Mouse (Mus musculus): ENCODE data around the gene D130043K22Rik. TPM values are rescaled to one million over a fixed set of nuclear protein-coding genes. Genes with fewer than 3 reads are reported as not detected.
A peak's percentile ranks its signal among the peaks of the same experiment; 100 is the strongest.

The D130043K22Rik gene
- 11.3 and 13.0 TPM in 2 replicates for total RNA-seq (2014; rRNA removed)
- polyA plus RNA-seq (2015; fragmentation: Nextera tagmentation; extraction: Ambion mirVana), result 6.1 TPM in 2 replicates

DNA sequence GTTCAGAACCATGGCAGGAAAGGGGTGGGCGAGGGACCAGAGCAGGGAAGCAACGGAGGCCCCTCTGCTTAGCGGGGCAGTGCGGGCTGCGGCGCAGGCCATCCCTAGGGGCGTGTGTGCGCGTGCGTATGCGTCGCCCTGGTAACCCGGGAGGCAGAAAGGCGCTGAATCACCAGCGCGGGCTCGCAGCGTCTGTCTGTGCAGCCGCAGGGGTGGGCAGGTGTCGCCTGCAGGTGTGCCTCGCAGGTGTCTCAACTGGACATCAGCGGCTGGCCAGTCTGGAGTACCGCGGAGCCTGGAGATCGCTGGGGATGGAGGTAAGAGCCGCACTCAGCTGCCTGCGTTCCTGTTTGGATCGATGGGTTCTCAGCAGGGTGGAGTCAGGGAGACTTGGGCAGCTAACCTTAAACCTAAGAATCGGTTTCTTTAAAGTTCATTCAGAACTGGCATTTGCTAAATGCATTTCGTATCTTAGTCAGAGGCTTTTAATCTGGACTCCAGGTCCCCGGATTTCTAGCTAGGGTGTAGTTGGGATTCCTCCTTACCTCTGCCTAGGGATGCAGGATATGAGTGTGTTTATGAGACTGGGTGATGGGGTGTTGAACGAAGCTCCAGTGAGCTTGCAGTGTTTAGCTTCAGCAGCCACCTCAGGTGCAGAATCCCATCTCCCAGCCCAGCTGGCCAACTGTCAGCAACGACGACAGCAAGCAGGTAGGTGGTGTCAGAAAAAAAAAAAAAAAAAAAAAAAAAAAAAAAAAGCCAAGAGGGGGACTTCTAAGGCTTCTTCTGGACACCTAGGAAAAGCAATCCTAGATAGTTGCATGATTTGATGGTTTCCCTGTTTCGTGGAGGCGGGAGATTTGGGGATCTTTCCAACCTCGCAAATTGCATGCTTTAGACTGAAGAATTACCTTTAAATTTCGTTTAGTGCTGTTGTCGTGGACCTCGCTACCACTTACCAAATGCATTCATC is at the start of gene D130043K22Rik:
TSS of gene D130043K22Rik (plus strand) at position 153 of the 973 bp plus-strand sequence.
- peak within 1 kb of the TSS; percentile 71 for H3K4me2 ChIP-seq (ENCODE audit: low read depth, low read length)
- H3K9ac ChIP-seq (replicated peaks; ENCODE audit: low read length), result peak within 1 kb of the TSS; percentile 44
- WGBS, result 8% methylated on average over 40 of the region's 40 CpGs
- TF ChIP-seq CTCF (IDR thresholded peaks at IDR 0.05; ENCODE audit: low read depth), result no peak
- peak within 1 kb of the TSS; percentile 48 for H3K4me3 ChIP-seq (ENCODE audit: low read length)
- H3K36me3 ChIP-seq (ENCODE audit: insufficient read depth, low read length), result no peaks in the 10 kb centered on the region
- peak; percentile 74 for DNase-seq (ENCODE audit: low spot score)
- H3K27me3 ChIP-seq (ENCODE audit: insufficient read depth, low read length), result no peaks in the 10 kb centered on the region
- H3K9me3 ChIP-seq (ENCODE audit: low read length), result no peaks in the 10 kb centered on the region
- H3K27ac ChIP-seq, result peak within 1 kb of the TSS; percentile 32
- peak; percentile 91 for ATAC-seq
- no peaks in the 10 kb centered on the region for H3K4me1 ChIP-seq (ENCODE audit: insufficient read depth, low read length)

DNA sequence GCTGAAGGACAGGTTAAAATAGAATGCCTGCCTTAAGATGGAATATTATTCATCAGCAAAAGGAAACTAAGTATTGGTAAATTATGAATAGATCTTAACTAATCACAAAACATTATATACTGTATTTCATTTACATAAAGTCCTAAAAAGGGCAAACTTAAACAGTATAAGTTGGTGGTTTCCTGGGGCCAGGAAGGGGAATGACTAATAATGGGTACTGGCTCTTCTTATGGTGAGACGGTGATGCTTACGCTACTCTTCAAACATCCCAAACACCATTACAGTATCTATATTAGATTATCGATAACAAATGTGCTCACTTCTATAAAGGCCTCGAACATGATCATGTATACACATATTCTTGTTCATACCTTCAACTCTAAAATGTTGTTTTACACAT is 46.2 kb upstream of the D130043K22Rik start:
- Histone ChIP-seq H3K4me1 (ENCODE audit: insufficient read depth, low read length) (peaks cover 3% of the 10 kb centered on the region; the same call in 1 of the 2 replicates), H3K27me3 (ENCODE audit: insufficient read depth, low read length) (no peaks in the 10 kb centered on the region), H3K36me3 (ENCODE audit: insufficient read depth, low read length) (no peaks in the 10 kb centered on the region), H3K9ac (replicated peaks; ENCODE audit: low read length) (no peak overlapping the region), H3K9me3 (ENCODE audit: low read length) (no peaks in the 10 kb centered on the region), H3K4me2 (ENCODE audit: low read depth, low read length) (no peak overlapping the region), H3K4me3 (ENCODE audit: low read length) (no peak overlapping the region), H3K27ac (no peak overlapping the region)
- WGBS, result 99% methylated on average over 4 of the region's 4 CpGs
- no peak for DNase-seq (ENCODE audit: low spot score)
- no peak for TF ChIP-seq CTCF (IDR thresholded peaks at IDR 0.05; ENCODE audit: low read depth)
- ATAC-seq, result no peak

DNA sequence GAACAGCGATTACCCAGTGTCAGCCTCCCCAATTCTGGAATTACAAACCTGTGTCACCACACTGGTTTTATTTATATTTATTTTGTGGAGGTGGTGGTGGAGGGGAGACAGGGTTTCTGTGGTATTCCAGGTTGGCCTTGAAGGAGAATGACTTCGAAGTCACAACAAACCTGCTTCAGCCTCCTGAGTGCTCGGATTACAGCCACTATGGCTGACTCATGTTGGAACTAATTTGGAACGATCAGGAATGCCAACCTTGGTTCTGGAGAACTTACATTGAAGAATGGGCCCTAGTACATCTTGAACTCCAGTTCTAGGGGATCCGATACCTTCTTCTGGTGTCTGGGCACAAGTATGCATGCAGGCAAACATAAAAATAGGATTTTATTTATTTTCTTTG is 45.6 kb upstream of the D130043K22Rik start:
- peak overlapping the region; percentile 91 for H3K4me2 ChIP-seq (ENCODE audit: low read depth, low read length)
- H3K9ac ChIP-seq (replicated peaks; ENCODE audit: low read length), result peak overlapping the region; percentile 92; the same call in 1 of the 2 replicates
- H3K9me3 ChIP-seq (ENCODE audit: low read length), result no peaks in the 10 kb centered on the region
- H3K4me1 ChIP-seq (ENCODE audit: insufficient read depth, low read length), result peaks cover 3% of the 10 kb centered on the region; the same call in 1 of the 2 replicates
- no peak overlapping the region for H3K27ac ChIP-seq
- no peak overlapping the region; the same call in 1 of the 2 replicates for H3K4me3 ChIP-seq (ENCODE audit: low read length)
- TF ChIP-seq CTCF (IDR thresholded peaks at IDR 0.05; ENCODE audit: low read depth), result no peak
- WGBS, result 70% methylated on average over 5 of the region's 5 CpGs
- no peaks in the 10 kb centered on the region for H3K36me3 ChIP-seq (ENCODE audit: insufficient read depth, low read length)
- DNase-seq (ENCODE audit: low spot score), result no peak
- ATAC-seq, result no peak
- H3K27me3 ChIP-seq (ENCODE audit: insufficient read depth, low read length), result no peaks in the 10 kb centered on the region

DNA sequence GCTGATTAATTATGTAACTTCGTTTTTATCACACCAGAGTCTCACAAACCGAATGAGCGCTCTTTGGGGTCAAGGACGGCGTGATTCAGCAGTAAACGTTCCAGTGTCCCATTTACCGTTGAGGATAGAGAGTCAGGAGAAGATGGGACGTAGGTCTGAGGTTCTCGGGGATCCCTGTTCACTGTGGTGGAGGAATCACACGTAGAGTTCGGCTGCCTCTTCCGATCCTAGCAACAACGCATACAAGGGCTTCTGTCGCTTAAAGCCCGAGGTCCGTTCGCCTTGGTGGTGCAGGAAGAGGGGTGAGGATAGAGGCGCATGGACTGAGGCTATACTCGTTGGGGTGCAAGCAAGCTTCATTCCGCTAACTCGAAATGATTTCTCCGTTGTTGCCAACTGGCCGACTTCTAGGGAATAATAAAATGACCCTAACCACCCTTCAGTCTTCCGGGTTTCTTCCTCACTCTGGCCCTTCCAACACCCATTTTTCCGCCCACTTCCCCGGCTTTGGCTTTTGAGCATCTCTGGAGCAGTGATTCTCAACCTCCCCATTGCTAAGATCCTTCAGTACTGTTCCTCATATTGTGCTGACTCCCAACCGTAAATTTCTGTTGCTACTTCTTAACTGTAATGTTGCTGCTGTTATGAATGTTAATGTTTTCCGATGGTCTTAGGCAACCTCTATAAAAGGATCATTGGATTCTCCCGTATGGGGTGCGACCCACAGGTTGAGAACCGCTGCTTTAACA is 44.8 kb upstream of the D130043K22Rik start:
- TF ChIP-seq CTCF (IDR thresholded peaks at IDR 0.05; ENCODE audit: low read depth), result no peak
- under 1% methylated on average over 31 of the region's 31 CpGs for WGBS
- Histone ChIP-seq H3K9ac (replicated peaks; ENCODE audit: low read length) (peak overlapping the region; percentile 92), H3K4me3 (ENCODE audit: low read length) (peak overlapping the region; percentile 97), H3K27me3 (ENCODE audit: insufficient read depth, low read length) (no peaks in the 10 kb centered on the region), H3K9me3 (ENCODE audit: low read length) (no peaks in the 10 kb centered on the region), H3K4me2 (ENCODE audit: low read depth, low read length) (peak overlapping the region; percentile 91), H3K4me1 (ENCODE audit: insufficient read depth, low read length) (peaks cover 7% of the 10 kb centered on the region; the same call in 1 of the 2 replicates), H3K36me3 (ENCODE audit: insufficient read depth, low read length) (no peaks in the 10 kb centered on the region), H3K27ac (peak overlapping the region; percentile 99)
- DNase-seq (ENCODE audit: low spot score), result peak; percentile 49
- ATAC-seq, result peak; percentile 61

DNA sequence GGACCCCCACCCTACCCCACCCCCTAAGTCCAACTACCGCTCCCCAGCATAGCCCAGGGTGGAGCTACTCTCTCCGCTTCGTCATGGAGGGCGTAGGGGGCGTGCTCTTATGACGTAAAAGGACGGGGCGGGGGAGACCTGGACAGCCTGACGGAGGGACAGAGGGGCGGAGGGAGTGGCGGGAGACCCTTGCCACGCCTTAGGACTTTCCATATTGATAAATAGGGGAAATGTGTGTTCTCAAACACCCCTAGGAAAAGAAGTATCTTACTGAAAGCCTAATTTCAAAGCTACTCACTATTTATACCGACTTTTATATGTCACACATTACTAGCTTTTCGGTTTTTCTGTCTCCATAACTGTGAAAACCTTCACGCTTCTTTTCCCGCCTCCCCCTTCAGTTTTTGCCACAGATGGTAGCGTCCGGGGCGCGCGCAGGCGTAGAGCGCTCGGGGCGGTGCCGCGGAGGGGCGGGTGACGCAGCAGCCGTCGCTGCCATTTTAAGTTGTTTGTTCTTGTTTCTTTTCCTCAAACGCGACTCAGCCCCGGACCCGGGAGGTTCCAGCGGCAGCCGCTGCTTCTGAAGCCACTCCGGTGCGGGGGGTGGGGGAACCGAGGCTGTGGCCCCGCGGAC is 44.1 kb upstream of the D130043K22Rik start:
- ATAC-seq (peak; percentile 97), DNase-seq (ENCODE audit: low spot score) (peak; percentile 98)
- H3K36me3 ChIP-seq (ENCODE audit: insufficient read depth, low read length), result no peaks in the 10 kb centered on the region
- H3K27me3 ChIP-seq (ENCODE audit: insufficient read depth, low read length), result no peaks in the 10 kb centered on the region
- peak overlapping the region; percentile 99 for H3K27ac ChIP-seq
- under 1% methylated on average over 42 of the region's 42 CpGs for WGBS
- H3K4me1 ChIP-seq (ENCODE audit: insufficient read depth, low read length), result peaks cover 7% of the 10 kb centered on the region; the same call in 1 of the 2 replicates
- peak overlapping the region; percentile 97 for H3K4me3 ChIP-seq (ENCODE audit: low read length)
- peak overlapping the region; percentile 92 for H3K9ac ChIP-seq (replicated peaks; ENCODE audit: low read length)
- no peaks in the 10 kb centered on the region for H3K9me3 ChIP-seq (ENCODE audit: low read length)
- peak overlapping the region; percentile 91 for H3K4me2 ChIP-seq (ENCODE audit: low read depth, low read length)
- peak; percentile 30; the same call in 1 of the 2 replicates for TF ChIP-seq CTCF (IDR thresholded peaks at IDR 0.05; ENCODE audit: low read depth)

Measured in hindbrain, postnatal 0 days (tissue).